Mouse (Mus musculus) spleen, postnatal 4 days (tissue): ENCODE data around the gene Hnrnpul2.
A peak's percentile ranks its signal among the peaks of the same experiment; 100 is the strongest.
"Not testable (repeated sequence)": the region's sequence is repeated elsewhere in the genome, so short reads cannot be mapped to it uniquely, and the experiment has no call there.

Experiments
- DNase-seq, 2 experiments: peaks; one replicate each; pipeline ENCODE4 v3.0.0; 2022; ENCODE audit warnings: low spot score in 2 of 2

Gene Hnrnpul2

GRCm38 (mm10) chr19:8818301-8818798 is 1.5 kb upstream of the Hnrnpul2 start:
- DNase-seq = no peak

GRCm38 (mm10) chr19:8818801-8819595 is 812 bp upstream of the Hnrnpul2 start, which contains the start of gene Ttc9c:
Ttc9c (minus strand) TSS chr19:8819333.
- DNase-seq = peak; percentile 92

GRCm38 (mm10) chr19:8820424-8820956 is 680 bp downstream of the Hnrnpul2 start:
- DNase-seq = peak; percentile 68 to 84

- no peak for DNase-seq
Observed at GRCm38 (mm10) chr19:8821146-8821545, 1.3 kb downstream of the Hnrnpul2 start.

GRCm38 (mm10) chr19:8822696-8823095 is 2.9 kb downstream of the Hnrnpul2 start:
- no peak for DNase-seq

DNA sequence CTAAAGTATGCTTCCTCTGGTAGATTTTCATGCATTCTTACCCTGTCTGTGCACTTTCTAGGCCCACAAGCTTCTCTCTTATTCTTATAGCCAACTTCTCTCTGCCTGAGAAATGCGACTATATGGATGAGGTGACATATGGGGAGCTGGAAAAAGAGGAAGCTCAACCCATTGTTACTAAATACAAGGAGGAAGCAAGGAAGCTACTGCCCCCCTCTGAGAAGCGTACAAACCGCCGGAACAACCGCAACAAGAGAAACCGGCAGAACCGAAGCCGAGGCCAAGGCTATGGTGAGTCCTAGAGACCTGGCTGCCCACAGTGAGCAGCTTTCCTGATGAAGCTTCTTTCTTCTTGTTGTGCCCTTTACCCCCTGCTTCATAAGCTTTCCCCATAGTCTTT is 9.8 kb downstream of the Hnrnpul2 start, which contains the start of gene AC129217.1:
AC129217.1 (plus strand) TSS at position 114 of the 400 bp plus-strand sequence.
- peak in 1 of 2 experiments; percentile 67 for DNase-seq

GRCm38 (mm10) chr19:8830664-8831063 is 10.9 kb downstream of the Hnrnpul2 start:
- DNase-seq = no peak

DNA sequence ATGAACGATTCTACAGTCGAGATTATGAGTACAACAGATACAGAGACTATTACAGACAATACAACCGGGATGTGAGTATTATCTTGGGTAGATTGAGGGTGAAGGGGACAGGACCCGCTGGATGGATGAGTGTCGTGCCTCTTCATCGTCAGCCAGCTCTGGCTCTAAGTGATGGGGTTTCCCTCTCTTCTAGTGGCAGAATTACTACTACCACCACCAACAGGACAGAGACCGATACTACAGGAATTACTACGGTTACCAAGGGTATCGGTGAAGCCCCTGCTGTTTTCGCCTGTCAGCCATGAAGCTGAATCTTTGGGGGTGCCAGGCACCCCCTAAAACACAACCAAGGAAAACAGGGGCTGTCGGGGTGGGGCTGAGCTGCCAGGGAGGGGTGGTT is 11.5 kb downstream of the Hnrnpul2 start:
- DNase-seq = no peak

GRCm38 (mm10) chr19:8832971-8833370 is 13.2 kb downstream of the Hnrnpul2 start:
- DNase-seq = no peak

- not testable (repeated sequence) for DNase-seq
Observed at GRCm38 (mm10) chr19:8836327-8836726, 16.5 kb downstream of the Hnrnpul2 start.

DNA sequence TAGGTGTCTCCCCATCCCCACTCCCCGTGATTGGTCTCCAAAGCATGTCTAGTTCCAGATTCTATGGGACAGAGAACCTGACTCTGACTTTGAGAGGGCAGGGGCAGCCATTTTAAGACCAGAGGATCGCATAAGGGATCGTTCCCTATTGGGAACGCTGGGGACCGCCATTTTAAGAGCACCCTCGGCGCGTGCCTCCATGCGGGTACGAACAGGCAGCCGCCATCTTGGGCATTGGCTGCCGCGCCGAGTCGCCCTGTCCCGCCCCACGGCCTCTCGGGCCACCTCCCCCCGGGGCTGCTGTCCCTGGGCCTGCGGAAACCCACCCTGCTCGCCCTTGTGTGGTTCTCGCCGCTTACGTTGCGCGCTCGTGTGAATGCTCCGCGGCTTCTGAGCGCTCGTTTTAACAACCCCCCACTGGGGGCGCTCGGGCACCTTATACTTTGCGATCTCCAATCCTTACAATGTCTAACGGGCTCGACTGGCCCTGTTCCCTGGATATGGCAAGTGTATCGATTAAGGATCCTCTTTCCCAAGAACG is 17.5 kb downstream of the Hnrnpul2 start, which contains the start of gene Bscl2:
Bscl2 (plus strand) TSS at position 217 of the 541 bp plus-strand sequence.
- DNase-seq = peak; percentile 83 to 92

DNA sequence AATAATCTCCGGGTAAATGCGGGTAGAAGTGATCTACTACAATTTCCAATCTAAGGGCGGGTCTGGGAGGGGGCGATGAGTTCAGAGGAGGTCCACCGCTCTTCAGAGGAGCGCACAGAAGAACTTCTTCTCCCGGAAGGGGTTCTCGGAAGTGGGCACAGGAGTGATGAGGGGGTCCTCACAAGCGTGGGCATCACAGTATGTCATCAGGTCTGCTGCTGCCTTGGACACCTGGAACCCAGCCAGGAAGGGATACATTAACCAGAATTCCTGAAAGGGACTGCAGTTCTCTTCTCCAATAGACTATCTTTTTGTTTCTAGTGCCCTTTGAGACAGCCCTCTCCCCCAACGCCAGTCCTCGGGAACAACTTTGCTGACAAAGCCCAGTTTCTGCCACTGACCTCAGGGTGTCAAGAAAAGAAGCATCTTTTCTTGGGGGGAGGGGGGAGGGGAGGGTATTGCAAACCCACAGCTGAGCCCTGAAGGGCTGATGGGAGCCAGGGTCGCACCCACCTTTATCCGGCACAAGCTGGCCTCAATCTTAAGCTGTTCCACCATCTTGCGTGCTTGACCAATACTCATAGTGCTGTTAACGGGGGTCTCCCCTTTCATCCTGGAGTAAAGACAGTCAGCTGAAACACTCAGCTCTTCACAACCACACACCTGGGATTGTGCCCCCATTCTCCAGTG is 18.4 kb downstream of the Hnrnpul2 start:
- DNase-seq = peak; percentile 27 to 66

DNA sequence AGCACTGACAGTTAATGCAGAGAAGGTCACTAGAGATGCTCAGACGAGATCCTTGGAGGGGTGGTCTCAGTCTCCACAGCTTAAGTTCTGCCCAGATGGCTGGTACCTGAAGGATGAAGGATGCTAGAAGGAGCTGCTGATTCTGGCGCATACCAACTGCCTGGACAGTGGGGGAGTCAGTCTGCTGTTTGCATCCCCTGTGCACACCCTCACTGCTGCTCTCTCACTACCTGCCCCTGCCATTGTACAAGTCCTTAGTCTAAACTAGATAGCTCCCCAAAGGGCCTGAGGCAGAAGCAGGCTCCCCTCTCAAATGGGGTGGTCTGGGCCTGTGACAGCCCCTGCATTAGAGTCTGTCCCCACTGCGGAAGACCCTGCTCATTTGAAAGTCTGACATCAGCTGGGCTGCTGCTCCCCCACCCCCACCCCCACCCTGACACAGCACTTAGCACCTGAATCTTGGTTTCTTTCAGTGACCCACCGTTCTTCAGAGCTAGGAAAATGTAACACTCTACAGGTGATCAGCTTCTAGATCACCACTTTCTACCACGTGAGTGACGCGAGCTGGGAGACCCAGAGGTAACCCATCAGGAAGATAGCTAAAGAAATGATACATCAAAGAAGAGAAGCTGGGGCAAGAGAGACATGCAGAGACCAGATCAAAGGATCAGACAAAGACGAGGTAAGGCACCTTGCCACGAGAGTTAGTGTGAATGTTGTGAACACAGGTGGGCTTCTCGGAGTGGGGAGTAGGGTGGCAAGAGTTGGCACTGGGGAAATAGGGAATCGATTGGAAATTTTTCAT is 19.5 kb downstream of the Hnrnpul2 start, which contains the start of gene Gng3:
Gng3 (minus strand) TSS at position 92 of the 805 bp plus-strand sequence.
- DNase-seq = peak in 1 of 2 experiments; percentile 64

DNA sequence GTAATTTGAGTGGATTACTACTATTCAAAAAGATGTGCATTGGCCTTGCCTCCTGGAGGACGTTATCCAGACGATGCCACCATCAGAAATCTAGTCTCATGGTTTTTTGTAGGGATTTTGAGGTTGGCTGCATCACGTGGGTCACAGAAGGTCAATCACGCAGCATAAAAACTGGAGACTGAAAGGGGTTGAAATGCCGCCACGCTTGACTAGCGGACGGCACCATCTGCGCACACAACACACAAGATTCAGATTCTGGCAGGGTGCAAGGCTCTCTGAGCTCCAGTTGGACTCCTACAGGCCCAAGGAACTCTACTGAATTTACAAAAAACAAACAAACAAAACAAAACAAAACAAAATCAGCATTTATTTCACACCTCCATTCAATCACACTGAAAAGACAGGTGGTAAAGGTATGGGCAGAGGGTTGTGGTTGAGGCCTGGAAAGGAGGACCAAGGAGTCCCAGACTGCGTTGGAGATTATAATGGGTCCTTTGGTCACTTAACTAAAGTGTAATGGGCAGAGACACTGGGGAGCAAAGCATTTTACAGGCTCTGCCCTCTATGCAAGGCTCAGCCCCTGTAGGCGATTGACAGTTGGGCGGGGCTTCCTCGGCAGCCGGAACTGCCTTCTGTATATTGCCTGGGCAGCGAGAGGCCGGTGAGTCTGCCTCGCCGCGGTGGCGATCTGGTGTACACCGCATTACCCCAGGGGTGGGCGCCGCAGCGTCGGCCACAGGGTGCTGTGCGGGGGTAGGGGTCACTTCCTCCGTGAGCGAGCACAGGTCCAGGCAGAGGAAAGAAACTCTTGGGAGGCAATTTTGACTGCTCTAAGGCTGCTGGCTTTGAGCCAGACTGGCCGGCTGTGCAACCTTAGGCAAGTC is 20.3 kb downstream of the Hnrnpul2 start:
- DNase-seq = peak; percentile 79 to 88

DNA sequence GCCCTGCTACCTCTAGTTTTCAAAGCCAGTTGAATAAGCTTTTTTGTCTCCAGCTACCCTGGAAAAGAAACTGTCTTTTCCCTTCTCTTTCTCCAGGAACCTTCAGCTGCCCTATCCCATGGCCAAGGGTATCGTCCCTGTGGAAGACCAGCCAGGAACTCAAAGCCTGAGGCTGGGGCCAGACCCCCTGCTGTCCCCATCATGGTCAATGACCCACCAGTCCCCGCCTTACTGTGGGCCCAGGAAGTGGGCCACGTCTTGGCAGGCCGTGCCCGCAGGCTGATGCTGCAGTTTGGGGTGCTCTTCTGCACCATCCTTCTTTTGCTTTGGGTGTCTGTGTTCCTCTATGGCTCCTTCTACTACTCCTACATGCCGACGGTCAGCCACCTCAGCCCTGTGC is 21.2 kb downstream of the Hnrnpul2 start:
- no peak for DNase-seq

- no peak for DNase-seq
Observed at GRCm38 (mm10) chr19:8842961-8843360, 23.2 kb downstream of the Hnrnpul2 start.

GRCm38 (mm10) chr19:8844371-8845129 is 24.7 kb downstream of the Hnrnpul2 start:
- DNase-seq = peak; percentile 76 to 92

DNA sequence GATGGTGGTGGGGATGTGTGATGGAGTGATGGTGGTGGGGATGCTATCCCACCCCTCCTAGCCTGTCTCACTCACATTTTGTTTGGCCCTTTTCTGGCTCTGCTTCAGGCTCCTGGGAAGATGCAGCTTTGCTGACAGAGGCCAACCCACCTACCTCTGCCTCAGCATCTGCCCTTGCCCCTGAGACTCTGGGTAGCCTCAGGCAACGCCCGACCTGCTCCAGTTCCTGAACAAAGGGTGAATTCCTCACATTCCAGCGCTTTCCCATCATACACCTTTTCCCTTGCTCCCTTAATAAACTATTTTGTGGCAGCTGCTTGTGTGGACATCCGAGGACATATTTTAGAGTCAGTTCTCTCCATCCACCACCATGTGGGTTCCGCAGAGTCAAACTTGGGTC is 28.5 kb downstream of the Hnrnpul2 start:
- no peak for DNase-seq

- DNase-seq = no peak
Observed at GRCm38 (mm10) chr19:8850402-8850901, 30.6 kb downstream of the Hnrnpul2 start, which contains the start of gene Lrrn4cl. Lrrn4cl (plus strand) TSS chr19:8850768.
